Mouse (Mus musculus) urinary bladder, postnatal 14 days (tissue): ENCODE data around the gene 2300002M23Rik.
A peak's percentile ranks its signal among the peaks of the same experiment; 100 is the strongest.

Source experiments
- DNase-seq: peaks from one replicate; pipeline ENCODE4 v3.0.0; 2021; ENCODE audit warnings: low spot score

The 2300002M23Rik gene

DNA sequence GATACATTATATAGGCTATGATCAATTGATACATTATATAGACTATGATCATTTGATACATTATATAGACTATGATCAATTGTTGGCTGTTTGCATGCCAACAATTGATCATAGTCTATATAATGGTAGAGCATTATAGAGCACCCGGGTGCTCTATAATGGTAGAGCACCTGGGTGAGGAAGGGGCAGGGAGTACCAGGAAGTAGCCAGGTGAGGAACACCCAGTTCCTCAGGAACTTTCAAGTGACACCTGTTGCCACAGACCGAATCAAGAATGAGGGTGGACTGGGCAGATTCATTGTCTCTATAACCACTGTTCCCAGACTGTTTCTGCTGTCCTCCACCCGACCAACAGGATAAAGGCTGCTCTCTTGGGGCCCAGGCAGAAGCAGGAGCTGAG lies at the start of gene 2300002M23Rik:
2300002M23Rik (plus strand) TSS at position 301 of the 400 bp plus-strand sequence.
- no peak for DNase-seq

DNA sequence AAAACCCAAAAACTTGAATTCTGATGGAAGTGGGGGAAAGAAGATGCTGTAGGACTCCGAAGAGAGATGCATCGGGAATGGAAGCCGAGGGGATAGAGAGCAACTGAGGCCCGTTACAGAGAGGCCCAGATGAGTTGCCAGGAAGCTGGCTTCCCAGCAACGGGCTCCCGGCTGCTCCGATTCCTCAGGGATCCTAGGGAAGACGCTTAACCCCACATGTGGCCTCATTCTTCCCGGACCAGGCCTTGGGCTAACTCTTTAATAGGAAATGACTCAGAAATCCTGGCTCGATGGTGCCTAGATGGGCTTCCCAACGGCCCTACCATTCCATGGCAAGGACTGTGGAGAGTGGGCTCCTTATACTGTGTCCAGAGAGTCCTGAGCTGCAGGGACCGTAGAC lies 49.7 kb upstream of the 2300002M23Rik start:
- DNase-seq = no peak

DNA sequence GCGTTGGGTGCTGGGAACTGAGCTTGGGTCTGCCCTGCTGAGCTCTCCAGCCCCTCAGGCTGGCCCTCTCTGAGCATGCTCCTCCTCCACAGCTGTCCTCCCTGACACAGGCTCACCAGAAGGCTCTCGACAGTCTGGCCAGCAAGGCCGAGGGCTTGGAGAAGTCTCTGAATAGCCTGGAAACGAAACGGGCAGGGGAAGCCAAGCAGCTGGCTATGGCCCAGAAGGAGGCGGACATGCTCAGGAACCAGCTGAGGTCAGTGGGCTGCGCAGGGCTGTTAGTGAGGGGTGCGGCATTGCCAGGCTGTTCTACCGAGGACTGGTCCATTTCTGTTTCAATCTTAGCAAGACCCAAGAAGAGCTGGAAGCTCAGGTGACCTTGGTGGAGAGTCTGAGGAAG lies 42.9 kb upstream of the 2300002M23Rik start:
- DNase-seq = no peak

GRCm38 (mm10) chr17:35526644-35527043 lies 40.6 kb upstream of the 2300002M23Rik start:
- DNase-seq = no peak

DNA sequence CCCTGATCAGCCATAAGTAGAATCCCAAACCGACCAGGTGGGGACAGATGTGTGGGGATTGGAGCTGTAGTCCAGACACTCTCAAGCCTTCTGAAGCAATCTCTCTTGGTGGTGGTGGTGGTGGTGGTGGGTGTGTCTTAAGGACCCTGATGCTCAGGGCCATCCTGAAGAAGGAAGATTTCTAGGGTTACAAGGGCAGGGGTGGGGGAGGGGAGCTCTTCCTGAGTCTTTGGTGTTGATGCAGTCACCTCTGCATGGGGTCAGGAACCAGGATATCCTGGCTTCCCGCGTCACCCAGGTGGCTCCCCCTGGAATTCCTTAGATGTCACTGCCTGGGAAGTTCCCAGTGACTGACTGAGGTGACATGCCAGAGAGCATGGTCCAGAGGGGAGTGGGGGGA lies 34.9 kb upstream of the 2300002M23Rik start:
- no peak for DNase-seq

DNA sequence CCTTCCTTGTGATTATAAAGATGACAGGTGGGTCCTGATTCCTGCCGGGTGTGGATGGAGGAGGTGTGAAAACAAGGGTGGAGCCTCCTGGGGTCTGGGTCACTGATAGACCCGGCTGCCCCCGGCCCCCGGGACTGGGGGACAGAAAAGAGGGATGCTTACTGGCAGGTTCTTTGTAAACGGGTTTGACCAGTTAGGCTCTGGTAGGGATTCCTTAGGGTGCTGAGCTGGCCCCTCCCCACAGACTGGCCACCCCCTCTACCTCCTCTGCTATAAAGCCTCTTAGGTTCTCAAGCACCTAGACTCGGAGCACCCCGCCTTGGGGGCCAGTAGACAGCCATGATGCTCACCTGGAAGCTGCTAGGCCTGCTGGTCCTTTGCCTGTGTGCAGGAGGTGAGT lies 34.3 kb upstream of the 2300002M23Rik start, which contains the start of gene Psors1c2:
Psors1c2 (plus strand) TSS at position 301 of the 400 bp plus-strand sequence.
- no peak for DNase-seq

DNA sequence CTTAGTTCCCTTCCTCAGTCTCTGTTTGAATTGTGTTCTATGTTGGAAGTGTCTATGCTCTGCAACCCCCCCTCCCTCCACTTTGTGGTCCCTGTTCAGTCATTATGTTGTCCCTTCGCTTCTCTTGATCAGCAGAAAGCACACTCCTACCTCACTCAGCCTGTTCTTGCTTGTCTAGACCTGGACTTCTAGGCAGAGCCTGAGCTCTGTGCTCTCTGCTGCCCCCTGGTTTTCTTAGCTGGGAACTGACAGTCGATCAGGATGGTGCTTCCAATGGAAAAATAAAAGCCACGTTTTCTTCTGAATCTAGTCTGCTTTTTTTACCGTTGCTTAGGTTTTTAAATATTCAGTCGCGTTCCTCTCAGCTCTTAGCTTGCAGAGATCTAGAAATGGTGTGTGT lies 32.9 kb upstream of the 2300002M23Rik start:
- peak; percentile 86 for DNase-seq

GRCm38 (mm10) chr17:35537421-35537820 lies 29.8 kb upstream of the 2300002M23Rik start:
- no peak for DNase-seq

GRCm38 (mm10) chr17:35538476-35538875 lies 28.8 kb upstream of the 2300002M23Rik start:
- no peak for DNase-seq

GRCm38 (mm10) chr17:35539540-35539939 lies 27.7 kb upstream of the 2300002M23Rik start:
- DNase-seq = no peak

DNA sequence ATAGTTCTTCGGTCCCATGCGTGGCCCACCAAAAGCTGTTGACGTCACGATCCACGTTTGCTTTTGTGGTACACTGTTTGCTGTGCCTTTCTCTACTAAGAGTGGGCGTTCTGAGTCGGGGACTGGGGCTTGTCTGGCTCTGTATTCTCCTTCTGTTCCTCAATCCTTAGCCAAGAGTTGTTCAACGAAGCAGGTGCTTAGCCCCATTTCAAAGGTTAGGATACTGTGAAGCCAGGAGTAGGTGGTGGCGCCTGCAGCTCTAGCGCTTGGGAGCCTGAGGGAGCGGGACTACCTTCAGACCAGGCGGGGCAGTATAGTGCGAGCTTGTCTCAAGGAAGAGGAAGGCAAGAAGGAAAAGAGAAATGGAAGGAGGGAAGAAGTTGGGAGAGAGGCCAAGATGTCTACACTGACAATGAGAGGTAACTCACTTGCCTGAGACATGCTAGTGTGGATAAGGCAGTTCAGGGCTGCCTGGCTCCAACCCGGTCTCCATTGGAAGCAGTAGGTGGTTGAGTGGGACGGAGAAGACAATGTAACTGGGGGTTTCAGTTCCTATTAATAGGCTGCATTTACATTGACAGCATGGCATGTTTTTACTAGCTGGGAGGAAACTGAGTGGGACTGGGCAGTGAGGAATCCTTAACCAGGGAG lies 24.4 kb upstream of the 2300002M23Rik start:
- DNase-seq = no peak

DNA sequence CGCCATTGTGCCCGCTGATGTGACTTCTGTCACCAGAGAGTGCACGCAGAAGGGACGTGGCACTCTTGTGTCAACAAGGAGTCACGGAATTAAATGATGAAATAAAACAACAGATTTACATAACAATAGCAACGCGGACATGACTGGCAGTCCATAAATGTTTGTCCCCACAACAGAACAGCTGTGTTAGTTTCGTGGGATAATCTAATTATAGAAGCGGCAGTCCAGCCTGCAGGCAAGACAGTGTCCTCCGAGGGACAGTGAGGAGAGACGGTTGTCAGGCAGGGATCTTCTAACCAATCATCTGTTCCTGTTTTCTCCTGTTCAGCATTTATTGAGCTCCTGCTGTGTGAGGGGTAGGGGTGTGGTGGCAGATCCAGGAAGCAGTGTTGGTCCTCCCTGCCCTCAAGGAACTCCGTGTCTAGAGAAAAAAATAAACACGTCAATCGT lies 23.8 kb upstream of the 2300002M23Rik start:
- no peak for DNase-seq

- DNase-seq = no peak
These were observed 23.2 kb upstream of the 2300002M23Rik start for GRCm38 (mm10) chr17:35544001-35544400.

GRCm38 (mm10) chr17:35544680-35545079 lies 22.6 kb upstream of the 2300002M23Rik start:
- DNase-seq = peak; percentile 53

GRCm38 (mm10) chr17:35547465-35547864 lies 19.8 kb upstream of the 2300002M23Rik start:
- DNase-seq = no peak

DNA sequence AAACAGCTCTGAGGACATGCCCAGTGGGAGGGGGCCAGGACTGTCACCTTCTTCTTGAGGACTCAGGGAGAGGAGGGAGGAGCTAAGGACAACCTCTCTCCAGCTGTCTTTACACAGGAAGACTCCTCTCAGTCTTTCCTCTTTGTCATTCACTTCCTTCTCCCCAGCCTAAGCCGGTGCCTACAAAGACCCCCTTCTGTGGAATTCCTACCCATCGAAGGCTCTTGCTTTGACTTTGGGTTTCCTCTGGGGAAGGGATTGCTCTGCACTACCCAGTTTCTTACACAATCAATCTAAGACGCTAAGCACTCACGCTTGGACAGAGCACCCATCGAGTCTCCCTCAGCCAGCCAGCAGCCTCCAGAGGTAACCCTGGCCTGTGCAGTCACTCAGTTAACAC lies 18.6 kb upstream of the 2300002M23Rik start:
- no peak for DNase-seq

DNA sequence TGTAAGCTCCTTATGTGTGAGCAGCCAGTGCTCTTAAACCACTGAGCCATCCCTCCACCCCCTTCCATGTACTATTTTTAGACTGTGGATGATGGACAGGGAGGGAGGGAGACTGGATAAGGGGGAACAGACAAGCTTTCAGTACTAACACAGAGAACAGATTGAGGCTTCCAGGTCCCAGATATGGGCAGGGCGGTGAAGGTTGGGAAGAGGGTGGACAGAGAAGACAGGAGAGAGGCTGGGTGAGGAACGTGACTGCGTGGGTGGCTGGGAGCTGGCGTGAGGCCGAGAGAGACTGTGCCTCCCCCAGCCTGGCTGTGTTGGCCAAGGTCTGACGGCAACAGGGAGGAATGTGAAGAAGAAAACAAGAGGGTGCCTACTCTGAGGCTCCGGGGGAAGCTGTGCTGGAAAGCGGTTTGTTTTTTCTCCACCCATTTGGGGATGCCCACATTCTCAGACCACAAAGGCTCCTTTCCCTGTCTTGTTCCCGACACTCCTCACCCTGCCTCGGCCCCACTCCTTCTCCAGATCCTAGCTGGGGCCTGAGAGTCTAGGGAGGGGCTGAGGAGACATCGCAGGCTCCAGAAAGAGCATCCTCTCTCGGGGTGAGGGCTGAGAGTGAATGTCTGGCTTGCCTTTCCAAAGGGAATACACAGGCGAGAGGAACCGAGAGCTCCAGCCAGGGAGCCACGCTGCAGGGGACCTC lies 17.7 kb upstream of the 2300002M23Rik start:
- peak; percentile 85 for DNase-seq

DNA sequence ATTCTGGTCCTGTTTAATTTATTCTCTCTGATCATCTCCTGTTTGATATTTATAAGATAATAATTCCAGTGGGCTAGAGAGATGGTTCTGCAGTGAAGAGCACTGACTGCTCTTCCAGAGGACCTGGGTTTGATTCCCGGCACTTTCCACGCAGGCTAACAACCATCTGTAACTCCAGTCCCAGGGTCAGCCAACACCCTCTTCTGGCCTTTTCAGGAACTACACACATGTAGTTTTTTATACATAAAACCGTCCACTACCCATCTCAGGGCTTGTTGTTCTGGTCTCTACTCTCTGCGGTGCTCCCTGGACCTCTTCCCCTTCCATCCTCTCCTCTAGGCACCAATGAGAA lies 17.1 kb upstream of the 2300002M23Rik start:
- no peak for DNase-seq

DNA sequence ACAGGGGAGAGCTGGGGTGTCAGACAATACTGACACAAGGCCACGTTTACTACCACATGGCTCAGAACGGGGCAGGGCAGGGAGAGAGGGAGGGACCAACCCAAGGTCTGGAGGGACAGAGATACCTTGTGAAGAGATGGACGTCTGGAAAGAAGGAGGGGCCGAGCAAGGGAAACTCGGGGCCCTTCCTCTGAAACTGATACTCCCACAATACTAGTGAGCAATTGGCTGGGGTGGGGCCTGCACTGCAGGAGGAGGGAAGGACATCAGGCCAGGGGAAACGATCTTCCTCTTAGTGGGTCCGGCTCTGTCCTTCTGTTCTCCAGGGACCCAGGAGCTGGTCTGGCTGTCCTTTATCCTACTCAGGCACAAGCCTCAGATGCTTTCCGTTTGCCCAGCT lies 16.4 kb upstream of the 2300002M23Rik start:
- no peak for DNase-seq

DNA sequence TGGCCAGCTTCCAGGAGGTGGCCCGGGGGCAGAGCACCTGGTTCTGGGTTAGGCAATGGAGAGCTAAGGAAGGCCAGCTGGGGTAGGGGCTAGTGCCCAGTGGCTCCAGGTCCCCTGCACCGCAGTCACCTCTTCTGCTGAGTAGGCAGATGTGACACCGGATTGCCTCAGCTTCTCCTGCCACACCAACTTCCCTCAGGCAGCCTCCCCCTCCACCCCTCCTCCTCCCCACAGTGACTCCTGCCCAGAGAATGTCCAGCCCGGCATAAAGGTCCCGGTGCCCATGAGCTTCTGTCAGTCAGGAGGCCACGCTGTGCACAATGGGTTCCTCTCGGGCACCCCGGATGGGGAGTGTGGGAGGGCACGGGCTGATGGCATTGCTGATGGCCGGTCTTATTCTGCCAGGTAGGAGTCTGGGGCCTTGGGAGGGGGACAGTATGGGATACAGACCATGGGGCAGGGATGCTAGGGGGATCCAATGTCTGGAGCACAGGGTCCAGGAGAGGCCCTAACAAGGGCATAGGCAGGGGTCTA lies 15.3 kb upstream of the 2300002M23Rik start, which contains the start of gene Cdsn:
Cdsn (plus strand) TSS at position 248 of the 534 bp plus-strand sequence.
- no peak for DNase-seq

- no peak for DNase-seq
These were observed 12.9 kb upstream of the 2300002M23Rik start for GRCm38 (mm10) chr17:35554321-35554720.

- no peak for DNase-seq
These were observed 12.4 kb upstream of the 2300002M23Rik start for GRCm38 (mm10) chr17:35554761-35555397.
